ENCODE assay signal across 9 mouse cellular contexts in the genomic region with DNA sequence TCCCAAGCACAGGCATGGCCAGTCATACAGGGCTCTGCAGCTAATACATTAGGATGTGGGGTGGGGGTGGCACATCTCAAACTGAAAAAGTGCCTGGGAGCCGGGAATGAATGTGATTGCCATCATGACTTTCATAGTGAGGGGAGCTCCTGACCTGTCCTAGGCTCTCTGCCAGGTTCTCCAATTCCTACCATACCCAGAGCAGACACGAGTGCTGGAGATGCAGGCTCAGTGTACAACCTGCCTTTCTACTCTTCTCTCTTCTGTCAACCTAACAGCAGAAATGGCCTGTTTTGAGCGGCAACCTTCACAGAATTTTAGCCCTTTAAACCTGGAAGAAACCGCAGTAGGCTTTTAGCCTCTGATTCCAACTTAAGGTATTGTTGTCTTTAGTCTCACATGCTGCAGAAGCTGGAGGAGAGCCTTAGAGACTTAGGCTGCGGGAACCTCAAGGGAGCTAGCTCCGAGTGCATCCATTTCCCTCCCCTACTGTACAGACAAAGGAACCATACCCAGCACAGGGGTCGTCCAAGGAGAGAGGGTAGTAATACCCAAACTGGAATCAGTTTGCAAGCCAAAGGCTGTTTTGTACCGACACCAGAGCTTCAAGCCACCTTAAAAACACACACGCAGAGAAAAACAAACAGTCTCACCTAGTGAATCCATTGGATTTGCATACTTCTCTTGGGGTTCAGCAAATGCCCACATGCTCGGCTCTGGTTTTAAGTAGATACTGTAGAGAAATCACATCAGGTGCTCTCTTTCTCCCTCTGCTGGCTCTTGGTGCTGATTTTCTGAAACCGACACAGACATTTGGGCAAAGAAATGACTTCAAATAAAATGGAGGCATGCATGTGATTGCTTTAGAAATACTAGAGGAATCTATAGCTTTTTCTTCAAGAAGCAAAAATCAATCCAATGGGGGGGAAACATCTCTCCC.
DNase-seq lines count a peak whose midpoint lies in the region; ATAC-seq and TF ChIP-seq lines count a peak whose summit lies in the region.
"Had no signal": no experiment of that assay in that cellular context is flagged by ENCODE, and none has a peak within 500 bp of the region (broad histone marks: within the 10 kb centered on the region; RNA-seq: fewer than 3 reads in every experiment).

No protein-coding gene starts in this region.

- no peak for TF ChIP-seq POLR2A in cortical plate, adult 2 months (IDR thresholded peaks at IDR 0.05; ENCODE audit: extremely low read depth, insufficient read depth, low read length)

- no peak overlapping the region for H3K4me3 ChIP-seq in E14TG2a.4 (replicated peaks; ENCODE audit: low read length)
- no peak overlapping the region for H3K4me3 ChIP-seq in cortical plate, adult 2 months (ENCODE audit: insufficient read depth, low read length)
- H3K4me3 ChIP-seq in layer of hippocampus, adult 2 months: no peak overlapping the region
- H3K4me3 ChIP-seq in neural tube, embryonic 13.5 days: no peak overlapping the region
- H3K4me3 ChIP-seq: embryonic facial prominence, embryonic 12.5 days; limb, embryonic 12.5 days had no signal

- peaks cover 6% of the 10 kb centered on the region; the same call in 1 of the 2 replicates for H3K27me3 ChIP-seq in E14TG2a.4 (ENCODE audit: insufficient read depth, low read length)
- no peaks in the 10 kb centered on the region for H3K27me3 ChIP-seq in neural tube, embryonic 13.5 days
- H3K27me3 ChIP-seq: embryonic facial prominence, embryonic 12.5 days; limb, embryonic 12.5 days had no signal

- peaks cover 6% of the 10 kb centered on the region; the same call in 1 of the 2 replicates for H3K4me1 ChIP-seq in E14TG2a.4 (replicated peaks; ENCODE audit: low read depth, low read length)
- peaks cover 4% of the 10 kb centered on the region; the same call in 1 of the 2 replicates for H3K4me1 ChIP-seq in cortical plate, adult 2 months (ENCODE audit: control insufficient read depth, insufficient read depth, low read length)
- peaks cover 17% of the 10 kb centered on the region for H3K4me1 ChIP-seq in neural tube, embryonic 13.5 days (replicated peaks)
- H3K4me1 ChIP-seq: embryonic facial prominence, embryonic 12.5 days; limb, embryonic 12.5 days had no signal

- peak; percentile 16; the same call in 1 of the 2 replicates for TF ChIP-seq CTCF in E14TG2a.4 (conservative IDR thresholded peaks at IDR 0.05; ENCODE audit: low read length)
- TF ChIP-seq CTCF in cortical plate, adult 2 months (IDR thresholded peaks at IDR 0.05; ENCODE audit: extremely low read depth, insufficient read depth, low read length): peak; percentile 40; the same call in 1 of the 2 replicates
- TF ChIP-seq CTCF in layer of hippocampus, adult 2 months (conservative IDR thresholded peaks at IDR 0.05): peak; percentile 81

- peak; percentile 0 for DNase-seq in 416B (ENCODE audit: low read depth)
- DNase-seq in layer of hippocampus, adult 2 months (ENCODE audit: low spot score in 2 of 2): peak; percentile 69 to 73
- no peak for DNase-seq in c-Kit-positive CD71-positive TER-119-positive erythroid progenitor cells, embryonic 14.5 days (ENCODE audit: low spot score)

- peak overlapping the region; percentile 40 for H3K4me2 ChIP-seq in neural tube, embryonic 13.5 days
- H3K4me2 ChIP-seq: embryonic facial prominence, embryonic 12.5 days; limb, embryonic 12.5 days had no signal

- ATAC-seq in neural tube, embryonic 13.5 days (ENCODE audit: low read depth): peak; percentile 79
- no peak for ATAC-seq in megakaryocyte-erythroid progenitor cell, adult 5-6 weeks (replicated peaks; ENCODE audit: low FRiP score, low TSS enrichment, poor library complexity, severe bottlenecking)

- WGBS in neural tube, embryonic 13.5 days: 39% methylated on average over 11 of the region's 11 CpGs

- peak overlapping the region; percentile 61 for H3K9ac ChIP-seq in neural tube, embryonic 13.5 days
- H3K9ac ChIP-seq: embryonic facial prominence, embryonic 12.5 days; limb, embryonic 12.5 days had no signal

- H3K36me3 ChIP-seq in E14TG2a.4 (ENCODE audit: insufficient read depth, low read length): no peaks in the 10 kb centered on the region
- no peaks in the 10 kb centered on the region for H3K36me3 ChIP-seq in neural tube, embryonic 13.5 days
- H3K36me3 ChIP-seq: embryonic facial prominence, embryonic 12.5 days; limb, embryonic 12.5 days had no signal

- no peak overlapping the region for H3K27ac ChIP-seq in cortical plate, adult 2 months (ENCODE audit: insufficient read depth, low read length)
- peak overlapping the region; percentile 67; the same call in 1 of the 2 replicates for H3K27ac ChIP-seq in layer of hippocampus, adult 2 months
- peak overlapping the region; percentile 86 for H3K27ac ChIP-seq in neural tube, embryonic 13.5 days (replicated peaks)
- H3K27ac ChIP-seq: embryonic facial prominence, embryonic 12.5 days; limb, embryonic 12.5 days had no signal

- H3K9me3 ChIP-seq in E14TG2a.4 (ENCODE audit: low read length): peaks cover 4% of the 10 kb centered on the region
- no peaks in the 10 kb centered on the region for H3K9me3 ChIP-seq in neural tube, embryonic 13.5 days
- H3K9me3 ChIP-seq: embryonic facial prominence, embryonic 12.5 days; limb, embryonic 12.5 days had no signal

Comparison
In these comparisons a context has a peak if more than half of its experiments do, and no peak if none do; other contexts are left out.
1. CTCF ChIP-seq: peak in every context shown above with its lines; median percentile 81 in layer of hippocampus, adult 2 months; 40 in cortical plate, adult 2 months; 16 in E14TG2a.4.